Mouse (Mus musculus) hindlimb bud, embryonic 11.5 days (tissue): ENCODE measurements around the gene Frmpd4.

ENCODE experiments used
- DNase-seq: peaks from one replicate; pipeline ENCODE4 v3.0.0-alpha.2; 2012; ENCODE audit warnings: low read depth, low spot score; ENCODE audit errors: extremely low spot score

Gene Frmpd4

GRCm38 (mm10) chrX:167654249-167654648 lies 922.8 kb downstream of the Frmpd4 start:
- DNase-seq, result no peak

- DNase-seq, result no peak
Measured at GRCm38 (mm10) chrX:167597639-167598217, 979.3 kb downstream of the Frmpd4 start.

DNA sequence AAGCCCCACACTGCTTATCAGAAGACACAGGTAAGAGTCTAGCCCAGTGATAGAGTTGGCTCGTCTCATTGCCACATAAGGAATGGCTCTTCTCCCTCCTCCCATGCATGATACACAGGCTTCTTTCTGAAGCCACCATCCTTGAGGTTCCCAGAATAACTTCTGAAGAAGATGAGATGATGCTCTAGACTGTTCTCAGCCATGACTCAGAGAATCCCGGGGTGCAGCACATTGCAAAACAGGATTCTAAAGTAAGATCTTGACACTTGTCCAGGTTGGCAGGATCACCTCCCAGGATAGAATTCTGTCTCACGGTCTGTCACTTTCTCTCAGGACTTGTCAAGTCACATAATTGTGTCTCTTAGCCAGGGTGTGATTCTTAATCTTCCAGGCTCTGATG lies 1024.2 kb downstream of the Frmpd4 start:
- no peak for DNase-seq

DNA sequence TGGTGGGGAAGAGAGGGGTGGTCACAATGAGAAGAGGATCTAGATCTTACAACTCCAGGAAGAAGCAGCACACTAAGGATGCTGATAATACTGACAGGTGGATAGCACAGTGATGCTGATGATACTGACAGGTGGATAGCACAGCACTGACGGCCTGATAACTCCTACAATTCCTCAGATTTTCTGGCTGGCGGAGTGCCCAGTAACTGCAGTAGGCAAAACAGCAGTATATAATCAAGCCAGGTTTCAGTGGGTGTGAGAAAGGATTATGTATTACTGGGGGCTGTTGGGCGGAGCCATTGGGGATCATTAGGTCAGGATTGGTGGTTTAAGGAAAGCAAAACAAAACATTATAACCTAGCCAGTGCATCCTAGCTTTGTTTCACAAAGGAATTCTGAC lies 1053.9 kb downstream of the Frmpd4 start:
- DNase-seq, result no peak

DNA sequence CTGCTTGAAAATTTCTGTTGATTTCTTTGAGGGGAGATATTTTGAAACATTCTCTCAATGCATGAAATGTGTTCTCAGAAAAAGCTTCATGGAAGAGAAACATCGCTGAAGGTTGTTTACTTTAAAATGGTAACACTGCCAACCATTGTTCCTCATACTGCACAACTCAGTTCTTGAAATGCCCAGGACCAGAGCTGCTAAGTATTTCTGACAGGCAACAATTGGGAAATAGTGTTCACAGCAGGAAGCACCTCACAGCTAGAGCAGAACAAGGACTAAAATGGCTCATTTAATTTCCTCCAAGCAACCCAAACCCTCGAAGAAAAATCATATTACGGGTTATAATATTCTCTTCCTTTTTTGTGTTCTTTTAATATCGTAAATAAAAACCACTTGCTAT lies 1054.5 kb downstream of the Frmpd4 start:
- no peak for DNase-seq

GRCm38 (mm10) chrX:167518440-167518839 lies 1058.6 kb downstream of the Frmpd4 start:
- no peak for DNase-seq

DNA sequence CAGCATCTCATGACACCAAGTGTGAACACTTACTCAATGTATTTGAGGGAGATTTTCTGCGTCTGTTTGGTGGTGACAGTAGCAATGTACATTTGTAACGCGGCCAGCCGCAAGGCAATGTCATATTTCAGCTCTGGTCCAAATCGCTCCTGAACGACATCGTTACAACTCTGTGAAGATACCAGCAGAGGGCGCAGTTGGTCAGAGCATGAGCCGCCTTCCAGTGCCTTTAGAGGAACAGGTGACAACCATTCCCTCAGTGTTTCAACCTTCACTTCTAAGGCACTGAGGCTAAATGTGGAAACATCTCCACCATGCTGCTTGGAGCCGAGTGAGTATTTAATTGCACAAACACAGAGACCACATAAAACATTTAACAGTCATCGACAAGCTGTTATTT lies 1079.3 kb downstream of the Frmpd4 start:
- DNase-seq, result peak; percentile 20

DNA sequence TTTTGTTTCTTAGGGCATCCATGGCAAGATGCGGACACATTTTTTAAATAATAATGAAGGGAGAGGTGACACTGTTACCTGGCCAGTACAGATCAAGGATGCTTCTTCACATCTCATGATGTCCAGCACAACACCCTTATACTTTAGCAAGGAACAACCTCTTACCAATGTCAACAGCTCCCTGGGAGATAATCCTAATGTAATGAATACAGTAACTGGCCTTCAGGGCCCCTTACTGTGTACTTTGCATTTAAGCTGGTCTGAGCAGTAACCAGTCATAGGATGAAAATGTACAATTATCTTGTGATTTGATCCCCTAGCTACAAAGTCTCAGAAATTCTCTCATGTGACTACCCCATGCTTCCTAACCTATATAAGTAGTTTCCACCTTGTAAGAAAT lies 1084.8 kb downstream of the Frmpd4 start:
- DNase-seq, result no peak

DNA sequence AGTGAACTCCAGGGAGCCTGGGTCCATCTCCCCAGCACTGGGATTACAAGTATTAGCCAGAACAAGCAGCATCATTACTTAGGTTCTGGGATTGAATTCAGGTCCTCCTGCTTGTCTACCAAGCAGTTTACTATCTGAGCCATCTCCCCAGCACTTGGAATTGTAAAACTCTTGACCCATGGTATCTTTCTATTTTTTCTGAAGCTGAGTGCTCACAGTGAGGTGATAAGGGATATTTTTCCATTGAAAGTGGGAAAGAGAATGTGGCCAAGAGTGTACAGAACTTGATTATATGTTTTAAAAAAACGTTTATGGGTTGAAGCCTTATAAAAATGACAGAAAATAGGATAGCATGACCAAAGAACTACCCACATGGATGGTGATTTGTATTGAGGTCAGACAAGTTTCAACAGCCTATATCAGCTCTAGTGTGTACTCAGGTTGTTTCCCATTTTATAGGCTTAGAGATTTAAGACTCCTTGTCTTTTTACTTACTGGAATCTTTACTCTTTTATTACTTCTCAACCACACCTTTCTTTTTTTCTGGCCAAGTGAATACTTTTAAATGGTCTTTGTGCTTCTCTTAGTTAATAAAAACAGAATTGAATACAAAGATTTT lies 1085.3 kb downstream of the Frmpd4 start:
- DNase-seq, result no peak

DNA sequence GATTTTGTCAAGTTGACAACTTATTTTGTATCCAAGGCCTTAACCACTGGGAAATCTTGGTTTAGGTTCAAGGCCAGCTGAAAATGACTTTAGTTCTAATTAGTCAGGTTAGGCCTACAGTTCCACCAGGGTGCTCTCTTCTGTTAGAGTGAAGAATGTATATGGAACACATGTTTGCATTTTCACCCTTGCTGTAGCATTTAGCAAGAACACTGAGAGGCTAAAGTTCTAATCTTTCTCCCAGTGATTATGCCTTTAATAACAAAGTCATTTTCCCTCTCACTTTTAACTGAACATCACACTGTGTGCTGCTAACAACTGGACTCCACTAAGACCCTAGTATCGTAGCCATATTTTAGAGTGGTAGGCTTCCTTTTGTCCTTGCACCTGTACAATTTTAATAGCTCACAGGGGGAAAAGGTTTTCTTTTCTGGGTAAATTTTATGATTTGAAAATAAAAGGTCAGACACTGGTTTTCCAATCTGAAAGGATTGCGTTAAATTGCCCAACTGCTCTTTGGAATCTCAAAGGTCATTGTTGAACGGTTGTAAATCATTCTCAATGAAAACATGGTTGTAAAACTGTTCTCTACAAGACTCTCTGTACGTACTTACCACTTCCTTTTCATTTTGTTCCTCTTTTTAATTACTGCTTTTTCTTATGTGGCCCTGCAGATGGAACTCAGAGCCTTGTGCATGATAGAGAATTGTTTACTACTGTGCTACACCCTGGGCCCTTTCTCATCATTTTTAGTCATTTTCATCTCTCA lies 1093.4 kb downstream of the Frmpd4 start:
- no peak for DNase-seq

- DNase-seq, result no peak
Measured at GRCm38 (mm10) chrX:167477636-167478035, 1099.4 kb downstream of the Frmpd4 start.

- DNase-seq, result no peak
Measured at GRCm38 (mm10) chrX:167434883-167435282, 1142.1 kb downstream of the Frmpd4 start.

GRCm38 (mm10) chrX:167433950-167434349 lies 1143.1 kb downstream of the Frmpd4 start:
- DNase-seq, result no peak
